Mouse (Mus musculus) bone marrow macrophage, adult 2 months (primary cell): Measurements from ENCODE around the gene Hmga1b. TPM values are rescaled to one million over a fixed set of nuclear protein-coding genes. Genes with fewer than 3 reads are reported as not detected.
"Not testable (repeated sequence)": the region's sequence is repeated elsewhere in the genome, so short reads cannot be mapped to it uniquely, and the experiment has no call there.

ENCODE experiments used
- H3K27ac ChIP-seq: 2 replicates; pipeline ENCODE4 v1.5.1; 2012; ENCODE audit warnings: low read depth, low read length; ENCODE audit not compliant: insufficient read depth
- H3K4me1 ChIP-seq: 2 replicates; pipeline ENCODE4 v1.6.1; 2012; ENCODE audit warnings: low read length; ENCODE audit not compliant: control insufficient read depth, insufficient read depth
- H3K4me3 ChIP-seq: 2 replicates; pipeline ENCODE4 v1.5.1; 2012; ENCODE audit warnings: mild to moderate bottlenecking, low read length, moderate library complexity; ENCODE audit not compliant: insufficient read depth
- CTCF ChIP-seq: IDR thresholded peaks from 2 replicates; pipeline ENCODE4 v1.5.1; 2012; ENCODE audit warnings: low read depth, mild to moderate bottlenecking, low read length, moderate library complexity
- POLR2A ChIP-seq: IDR thresholded peaks from 2 replicates; pipeline ENCODE4 v1.6.1; 2012; ENCODE audit warnings: mild to moderate bottlenecking, low read depth, low read length, borderline replicate concordance
- polyA plus RNA-seq: library from polyadenylated mRNA; stranded (reverse); fragments of >200 nt; gene quantifications from 2 replicates; pipeline ENCODE4 v1.2.4, GENCODE M21; 2012; ENCODE audit not compliant: missing spikeins, insufficient read depth, insufficient read length

Gene Hmga1b
- polyA plus RNA-seq, 1 experiment = 13.2 TPM

GRCm38 (mm10) chr11:120761811-120762671 is 553 bp upstream of the Hmga1b start:
- Histone ChIP-seq H3K27ac (peak overlapping the region; percentile 78), H3K4me3 (peak overlapping the region; percentile 31), H3K4me1 (peaks cover 13% of the 10 kb centered on the region)
- TF ChIP-seq CTCF (no peak), POLR2A (no peak)

DNA sequence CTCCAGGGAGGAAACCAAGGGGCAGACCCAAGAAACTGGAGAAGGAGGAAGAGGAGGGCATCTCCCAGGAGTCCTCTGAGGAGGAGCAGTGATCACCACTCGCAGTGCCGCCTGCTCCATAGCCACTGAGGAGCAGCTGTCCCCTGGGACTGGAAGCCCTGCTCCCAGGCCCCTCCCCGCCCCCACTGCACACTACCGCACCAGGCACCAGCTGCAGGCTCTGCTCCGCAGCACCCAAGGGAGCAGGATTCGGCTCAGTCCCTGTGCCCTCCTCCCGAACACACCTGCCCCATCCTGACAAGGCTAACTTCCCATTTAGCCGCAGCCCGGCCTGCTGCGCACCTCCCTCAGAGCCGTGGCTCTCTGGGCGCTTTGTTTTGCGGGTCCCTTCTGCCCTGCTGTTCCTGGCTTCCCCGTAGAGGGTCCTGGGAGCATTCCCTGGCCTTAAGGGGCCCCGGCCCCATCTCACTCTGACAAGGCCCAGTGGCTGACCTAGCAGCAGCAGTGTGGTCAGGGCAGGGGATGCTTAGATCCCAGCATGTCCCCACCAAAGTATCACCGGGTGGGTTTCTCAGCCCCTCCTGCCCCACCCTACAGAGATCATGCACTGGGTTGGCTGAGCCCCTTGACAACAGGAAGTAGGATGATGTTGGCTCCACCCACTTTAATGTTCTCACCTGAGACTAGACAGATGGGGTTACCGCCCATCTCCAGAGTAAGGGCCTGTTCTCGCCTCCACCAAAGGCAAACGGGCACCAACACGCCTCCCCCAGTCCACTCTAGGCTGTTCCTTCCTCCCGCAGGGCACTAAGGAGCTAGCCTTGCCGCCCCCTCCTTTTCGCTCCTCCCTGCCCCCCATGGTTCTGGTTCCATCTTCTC is 766 bp downstream of the Hmga1b start:
- Histone ChIP-seq H3K27ac (peak overlapping the region; percentile 78), H3K4me3 (peak overlapping the region; percentile 31), H3K4me1 (peaks cover 26% of the 10 kb centered on the region)

- Histone ChIP-seq H3K27ac (peak overlapping the region; percentile 12; the same call in 1 of the 2 replicates), H3K4me1 (peaks cover 26% of the 10 kb centered on the region)
- H3K4me3 ChIP-seq = not testable (repeated sequence)
Measured at GRCm38 (mm10) chr11:120767023-120767422, 4.4 kb downstream of the Hmga1b start.

DNA sequence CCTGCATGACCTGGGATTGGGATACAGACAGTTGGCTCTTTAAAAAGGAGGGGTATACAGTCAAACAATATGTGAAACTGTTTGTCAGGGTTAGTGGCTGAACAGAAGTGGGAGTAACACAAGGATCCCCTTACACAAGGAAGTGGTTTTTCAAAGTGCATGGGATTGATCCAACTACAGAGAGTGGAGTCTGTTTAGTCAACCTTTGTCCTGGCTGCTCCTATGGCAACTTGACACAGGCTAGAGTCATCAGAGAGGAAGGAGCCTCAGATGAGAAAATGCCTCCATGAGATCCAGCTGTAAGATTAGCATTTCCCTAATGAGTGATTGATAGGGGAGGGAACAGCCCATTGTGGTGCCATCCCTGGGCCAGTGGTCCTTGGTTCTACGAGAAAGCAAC is 5.6 kb downstream of the Hmga1b start:
- Histone ChIP-seq H3K27ac (peak overlapping the region; percentile 7; the same call in 1 of the 2 replicates), H3K4me1 (peaks cover 21% of the 10 kb centered on the region), H3K4me3 (no peak overlapping the region)
- no peak for TF ChIP-seq CTCF
- TF ChIP-seq POLR2A = no peak

DNA sequence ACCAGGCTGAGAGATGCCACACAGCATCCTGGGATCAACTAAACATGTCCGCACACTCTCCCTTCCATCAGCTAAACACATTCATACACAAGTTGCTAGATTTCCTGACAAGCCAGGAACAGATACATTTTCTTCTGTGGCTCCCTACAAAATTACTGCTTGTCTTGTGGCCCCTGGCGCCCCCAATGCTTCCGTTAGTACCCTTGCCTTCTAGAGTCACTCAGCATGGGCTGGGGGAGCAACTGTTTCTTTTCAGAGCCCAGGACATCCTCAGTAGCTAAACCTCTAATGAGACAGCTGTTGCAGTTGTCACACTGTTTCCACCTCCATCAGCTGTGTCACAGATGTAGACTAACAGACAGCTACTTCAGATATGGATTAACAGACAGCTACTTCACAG is 10.2 kb downstream of the Hmga1b start:
- no peak for TF ChIP-seq POLR2A
- no peak for TF ChIP-seq CTCF

GRCm38 (mm10) chr11:120773463-120774190 is 11.0 kb downstream of the Hmga1b start:
- H3K4me3 ChIP-seq = no peak overlapping the region
- H3K27ac ChIP-seq = no peak overlapping the region
- TF ChIP-seq CTCF = no peak
- TF ChIP-seq POLR2A = no peak
- peaks cover 1% of the 10 kb centered on the region for H3K4me1 ChIP-seq

More for the DNA sequence above, 10.2 kb downstream of the Hmga1b start:
- Histone ChIP-seq H3K4me1 (peaks cover 10% of the 10 kb centered on the region), H3K4me3 (no peak overlapping the region), H3K27ac (no peak overlapping the region)

- no peak overlapping the region for H3K4me3 ChIP-seq
- H3K27ac ChIP-seq = no peak overlapping the region
- H3K4me1 ChIP-seq = no peaks in the 10 kb centered on the region; the same call in 1 of the 2 replicates
- TF ChIP-seq CTCF (peak; percentile 100), POLR2A (no peak)
Measured at GRCm38 (mm10) chr11:120775774-120776469, 13.3 kb downstream of the Hmga1b start.

DNA sequence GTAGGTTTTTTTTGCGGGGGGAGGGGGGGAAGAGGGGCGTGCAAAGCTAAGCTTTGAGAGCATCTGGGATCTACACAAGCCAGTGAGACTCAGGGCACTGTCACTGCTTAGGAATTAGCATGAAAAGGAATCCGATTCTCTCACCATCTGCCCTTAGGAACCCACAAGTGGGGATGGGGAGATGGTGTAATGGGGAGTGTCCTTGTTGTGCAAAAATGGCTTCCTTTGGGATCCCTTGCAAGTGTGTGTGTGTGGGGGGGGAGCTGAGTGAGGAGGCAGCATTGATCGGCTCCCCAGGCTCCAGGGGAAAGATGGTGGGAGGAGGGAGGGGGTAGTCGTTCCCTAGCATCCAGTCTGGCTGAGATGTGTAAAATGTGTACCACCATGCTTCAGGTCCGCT is 14.5 kb downstream of the Hmga1b start:
- Histone ChIP-seq H3K4me1 (no peaks in the 10 kb centered on the region; the same call in 1 of the 2 replicates), H3K4me3 (no peak overlapping the region), H3K27ac (no peak overlapping the region)
- no peak for TF ChIP-seq CTCF
- no peak for TF ChIP-seq POLR2A

DNA sequence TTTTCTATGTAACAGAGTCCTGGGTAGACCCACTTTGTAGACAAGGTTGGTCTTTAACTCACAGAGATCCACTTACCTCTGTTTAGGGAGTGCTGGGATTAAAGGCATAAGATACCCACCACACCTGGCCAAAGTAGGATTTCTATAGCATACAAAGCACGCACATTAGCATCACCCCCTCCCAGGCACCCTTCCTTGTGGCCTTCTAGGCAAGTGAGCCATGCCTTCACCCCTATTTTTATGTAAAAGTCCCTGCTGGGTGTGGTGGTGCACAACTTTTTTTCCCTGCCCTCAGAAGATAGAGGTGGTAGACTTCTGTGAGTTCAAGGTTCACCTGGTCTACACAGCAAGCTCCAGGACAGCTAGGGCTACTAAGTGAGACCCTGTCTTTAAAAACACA is 17.3 kb downstream of the Hmga1b start:
- TF ChIP-seq POLR2A = no peak
- TF ChIP-seq CTCF = no peak
- Histone ChIP-seq H3K27ac (no peak overlapping the region), H3K4me3 (no peak overlapping the region), H3K4me1 (no peaks in the 10 kb centered on the region; the same call in 1 of the 2 replicates)

DNA sequence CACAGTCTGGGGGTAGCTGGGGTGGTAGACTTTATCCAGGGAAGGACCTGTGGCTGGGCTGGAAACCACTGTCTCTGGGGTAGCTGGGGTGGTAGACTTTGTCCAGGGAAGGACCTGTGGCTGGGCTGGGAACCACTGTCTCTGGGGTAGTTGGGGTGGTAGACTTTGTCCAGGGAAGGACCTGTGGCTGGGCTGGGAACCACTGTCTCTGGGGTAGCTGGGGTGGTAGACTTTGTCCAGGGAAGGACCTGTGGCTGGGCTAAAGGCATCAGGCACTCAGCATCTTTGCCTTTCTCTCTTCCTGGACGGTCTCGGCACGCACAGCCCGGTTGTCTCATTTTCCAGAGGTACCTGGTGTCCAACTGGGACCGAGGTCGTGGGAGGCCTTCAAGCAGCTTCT is 18.8 kb downstream of the Hmga1b start:
- not testable (repeated sequence) for H3K27ac ChIP-seq, H3K4me3 ChIP-seq, H3K4me1 ChIP-seq
